Mouse (Mus musculus) naive thymus-derived CD4-positive, alpha-beta T cell, adult 5 months (primary cell): Measurements from ENCODE around the gene Ifitm6. TPM values are rescaled to one million over a fixed set of nuclear protein-coding genes. Genes with fewer than 3 reads are reported as not detected.

ENCODE experiments used
- polyA plus RNA-seq: library from polyadenylated mRNA; unstranded; fragments of 100-300 nt; shearing (Covaris generic); gene quantifications from one replicate; pipeline ENCODE4 v1.2.1, GENCODE M21; 2017

Ifitm6 gene
- polyA plus RNA-seq: not detected

GRCm38 (mm10) chr7:141017824-141018223, at the start of gene Ifitm6:
Ifitm6 (minus strand) TSS chr7:141017924.

DNA sequence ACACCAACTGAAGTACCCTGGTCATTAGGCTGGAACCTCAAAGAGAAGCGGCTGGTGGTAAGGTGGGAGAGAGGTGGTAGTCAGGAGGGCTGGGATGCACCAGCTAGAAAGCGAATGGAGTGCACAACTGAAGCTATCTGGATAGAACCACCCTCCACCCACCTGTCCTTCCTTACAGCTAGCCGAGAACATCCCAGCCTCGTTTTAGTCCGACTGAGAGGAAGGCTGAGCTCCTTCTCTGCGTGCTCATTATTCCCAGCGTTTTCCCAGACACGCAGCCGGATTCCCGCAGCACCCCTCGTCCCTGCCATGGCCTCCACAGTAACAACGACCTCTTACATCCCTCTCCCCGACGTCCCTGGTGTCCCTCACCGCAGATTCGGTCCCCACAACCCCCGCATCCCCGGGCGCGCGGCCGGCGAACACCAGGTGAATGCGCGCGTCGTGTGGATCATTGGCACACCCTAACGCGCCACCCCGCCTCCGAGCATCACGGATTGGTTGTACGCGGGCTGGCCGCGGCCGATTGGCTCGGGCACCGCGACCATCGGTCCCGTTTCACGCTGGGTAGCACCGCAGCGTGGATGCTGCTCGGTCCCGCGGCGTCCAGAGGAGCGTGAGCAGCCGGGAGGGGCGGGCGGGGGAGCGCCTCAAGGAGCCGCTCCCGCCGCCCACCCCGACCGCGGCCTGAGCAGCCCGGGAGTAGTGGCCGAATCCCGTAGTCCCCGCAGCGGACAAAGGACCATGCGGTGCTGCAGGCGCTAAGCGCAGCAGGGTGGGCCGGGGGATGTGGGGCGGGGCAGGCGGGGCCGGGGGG, 42.9 kb upstream of the Ifitm6 start, which contains the start of gene B4galnt4:
B4galnt4 (plus strand) TSS at position 679 of the 817 bp plus-strand sequence.

DNA sequence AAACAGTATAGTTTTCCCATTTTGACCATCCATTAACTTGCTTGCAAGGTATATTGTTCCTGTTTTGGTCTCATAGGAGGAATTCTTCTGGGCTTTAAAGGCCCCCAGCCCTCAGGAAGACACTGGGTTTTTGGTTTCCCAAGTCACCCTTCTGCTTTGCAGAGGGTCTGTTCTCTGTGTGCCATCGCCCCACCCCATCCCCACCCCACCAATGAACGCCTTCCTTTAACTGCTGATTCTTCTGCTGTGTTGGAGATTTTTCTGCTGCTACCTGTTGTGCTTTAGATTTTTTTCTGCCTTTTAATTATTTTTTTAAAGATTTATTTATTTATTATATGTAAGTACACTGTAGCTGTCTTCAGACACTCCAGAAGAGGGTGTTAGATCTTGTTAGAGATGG, 11.1 kb upstream of the Ifitm6 start, which contains the start of gene Gm17387:
Gm17387 (plus strand) TSS at position 301 of the 400 bp plus-strand sequence.

DNA sequence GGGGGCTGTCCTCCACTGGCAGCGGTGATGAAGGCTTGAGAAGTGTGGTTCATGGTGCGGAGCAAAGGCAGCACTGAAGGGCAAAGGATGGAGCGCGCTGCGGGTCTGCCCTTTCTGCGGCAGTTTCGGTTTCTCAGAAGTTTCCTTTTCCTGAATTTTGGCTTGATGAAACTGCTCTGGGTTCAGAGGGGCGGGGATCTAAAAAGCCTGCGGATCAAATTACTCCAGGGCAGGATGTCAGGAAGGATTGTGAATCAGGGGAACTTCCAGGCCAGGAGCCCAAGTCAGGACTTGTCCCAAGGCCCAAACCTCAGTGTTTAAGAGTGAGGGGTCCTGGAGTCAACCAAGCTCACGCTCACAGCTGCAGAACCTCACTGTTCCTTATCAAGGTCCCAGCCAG, 7.1 kb downstream of the Ifitm6 start, which contains the start of gene Ifitm3:
Ifitm3 (minus strand) TSS at position 178 of the 400 bp plus-strand sequence.

DNA sequence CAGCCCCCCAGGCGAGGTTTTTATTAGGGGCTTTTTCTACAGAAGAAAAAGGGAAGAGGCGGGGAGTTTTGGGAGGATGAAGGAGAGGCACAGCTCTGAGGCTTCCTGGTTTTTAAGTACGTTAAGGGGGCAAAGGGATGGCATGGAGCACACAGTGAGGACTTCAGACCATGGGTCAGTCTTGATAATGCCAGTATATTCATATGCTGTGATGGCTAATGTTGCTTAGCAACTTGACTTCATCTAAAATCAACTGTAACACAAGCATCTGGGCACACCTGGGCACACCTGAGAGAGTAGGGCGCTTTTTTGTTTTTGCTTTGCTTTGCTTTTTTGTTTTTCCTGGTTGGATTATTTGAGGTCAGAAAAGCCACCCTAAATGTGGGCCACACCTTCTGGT, 50.8 kb downstream of the Ifitm6 start, which contains the start of gene Ifitm1:
Ifitm1 (plus strand) TSS at position 301 of the 400 bp plus-strand sequence.

Other genes with a start within 250 kb of the Ifitm6 start
- 0.47 TPM for gene Syce1, start 230.1 kb downstream of the Ifitm6 start, polyA plus RNA-seq
- 0.11 TPM for gene Zfp941, start 195.7 kb downstream of the Ifitm6 start, polyA plus RNA-seq
- gene Urah, start 182.9 kb downstream of the Ifitm6 start, polyA plus RNA-seq: not detected
- not detected for gene Scgb1c1, start 172.4 kb downstream of the Ifitm6 start, polyA plus RNA-seq
- not detected for gene Odf3, start 170.1 kb downstream of the Ifitm6 start, polyA plus RNA-seq
- not detected for gene Gm45785, start 161.6 kb downstream of the Ifitm6 start, polyA plus RNA-seq
- gene Ric8a, start 161.0 kb downstream of the Ifitm6 start, polyA plus RNA-seq: 93.6 TPM
- 48.0 TPM for gene Bet1l, start 160.3 kb downstream of the Ifitm6 start, polyA plus RNA-seq
- gene Psmd13, start 136.0 kb downstream of the Ifitm6 start, polyA plus RNA-seq: 144 TPM
- 6.2 TPM for gene Sirt3, start 135.6 kb downstream of the Ifitm6 start, polyA plus RNA-seq
- gene Cox8b, start 117.5 kb downstream of the Ifitm6 start, polyA plus RNA-seq: not detected
- gene Nlrp6, start 97.0 kb downstream of the Ifitm6 start, polyA plus RNA-seq: not detected
- gene Pgghg, start 76.5 kb downstream of the Ifitm6 start, polyA plus RNA-seq: 11.9 TPM
- not detected for gene Ifitm5, start 67.6 kb downstream of the Ifitm6 start, polyA plus RNA-seq
- gene Gm45717, start 62.0 kb downstream of the Ifitm6 start, polyA plus RNA-seq: not detected
- gene Ifitm2, start 61.9 kb downstream of the Ifitm6 start, polyA plus RNA-seq: not detected
- gene Ifitm1, start 50.7 kb downstream of the Ifitm6 start, polyA plus RNA-seq: not detected
- not detected for gene Ifitm3, start 7.2 kb downstream of the Ifitm6 start, polyA plus RNA-seq
- not detected for gene Gm17387, start 11.2 kb upstream of the Ifitm6 start, polyA plus RNA-seq
- gene B4galnt4, start 43.2 kb upstream of the Ifitm6 start, polyA plus RNA-seq: 0.85 TPM
- gene Pkp3, start 60.3 kb upstream of the Ifitm6 start, polyA plus RNA-seq: 95.4 TPM
- 73.6 TPM for gene Sigirr, start 82.6 kb upstream of the Ifitm6 start, polyA plus RNA-seq
- not detected for gene Ano9, start 99.9 kb upstream of the Ifitm6 start, polyA plus RNA-seq
- 8.6 TPM for gene Ptdss2, start 104.5 kb upstream of the Ifitm6 start, polyA plus RNA-seq
- 49.7 TPM for gene Rnh1, start 154.9 kb upstream of the Ifitm6 start, polyA plus RNA-seq
- 25.1 TPM for gene Hras, start 176.1 kb upstream of the Ifitm6 start, polyA plus RNA-seq
- gene Lrrc56, start 176.2 kb upstream of the Ifitm6 start, polyA plus RNA-seq: 2.3 TPM
- gene Lmntd2, start 196.2 kb upstream of the Ifitm6 start, polyA plus RNA-seq: 6.6 TPM
- 10.0 TPM for gene Rassf7, start 197.9 kb upstream of the Ifitm6 start, polyA plus RNA-seq
- 112 TPM for gene Phrf1, start 210.9 kb upstream of the Ifitm6 start, polyA plus RNA-seq
- 103 TPM for gene Irf7, start 248.6 kb upstream of the Ifitm6 start, polyA plus RNA-seq